Mouse (Mus musculus): ENCODE measurements around the gene F2r. TPM values are rescaled to one million over a fixed set of nuclear protein-coding genes. Genes with fewer than 3 reads are reported as not detected.

Gene F2r
- polyA plus RNA-seq, 1 experiment from 2014 or later, result 85.6 TPM

- H3K9ac ChIP-seq (ENCODE audit: low read depth, low read length), result no peak overlapping the region
- H3K4me3 ChIP-seq (replicated peaks; ENCODE audit: low read depth, low read length), result no peak overlapping the region
- H3K27me3 ChIP-seq (ENCODE audit: insufficient read depth, low read length), result no peaks in the 10 kb centered on the region
- no peaks in the 10 kb centered on the region for H3K9me3 ChIP-seq (replicated peaks; ENCODE audit: low read length)
- DNase-seq (ENCODE audit: low spot score) (no peak), ATAC-seq (replicated peaks; ENCODE audit: low FRiP score, low read depth) (no peak)
- H3K27ac ChIP-seq, result no peak overlapping the region
- no peaks in the 10 kb centered on the region for H3K4me1 ChIP-seq (replicated peaks; ENCODE audit: insufficient read depth, low read length)
- H3K4me2 ChIP-seq (ENCODE audit: low read length), result no peak overlapping the region
- 71% methylated on average over 3 of the region's 3 CpGs for WGBS
- H3K36me3 ChIP-seq (ENCODE audit: insufficient read depth, low read length), result no peaks in the 10 kb centered on the region
- no peak for TF ChIP-seq CTCF (IDR thresholded peaks at IDR 0.05; ENCODE audit: low read depth)
These were observed 4.8 kb upstream of the F2r start for GRCm38 (mm10) chr13:95623042-95623441.

GRCm38 (mm10) chr13:95621563-95621962 lies 3.3 kb upstream of the F2r start:
- ATAC-seq (replicated peaks; ENCODE audit: low FRiP score, low read depth) (no peak), DNase-seq (ENCODE audit: low spot score) (no peak)
- Histone ChIP-seq H3K4me1 (replicated peaks; ENCODE audit: insufficient read depth, low read length) (0 out of 2 replicates have a peak, but pooled peaks cover 3% of the 10 kb centered on the region), H3K27ac (no peak overlapping the region), H3K36me3 (ENCODE audit: insufficient read depth, low read length) (no peaks in the 10 kb centered on the region), H3K9ac (ENCODE audit: low read depth, low read length) (no peak overlapping the region), H3K9me3 (replicated peaks; ENCODE audit: low read length) (no peaks in the 10 kb centered on the region), H3K4me2 (ENCODE audit: low read length) (no peak overlapping the region), H3K4me3 (replicated peaks; ENCODE audit: low read depth, low read length) (no peak overlapping the region), H3K27me3 (ENCODE audit: insufficient read depth, low read length) (no peaks in the 10 kb centered on the region)
- 78% methylated on average over 3 of the region's 3 CpGs for WGBS
- TF ChIP-seq CTCF (IDR thresholded peaks at IDR 0.05; ENCODE audit: low read depth), result no peak

- Histone ChIP-seq H3K4me2 (ENCODE audit: low read length) (peak overlapping the region; percentile 85), H3K36me3 (ENCODE audit: insufficient read depth, low read length) (no peaks in the 10 kb centered on the region), H3K9ac (ENCODE audit: low read depth, low read length) (peak overlapping the region; percentile 81), H3K4me3 (replicated peaks; ENCODE audit: low read depth, low read length) (peak overlapping the region; percentile 73), H3K27me3 (ENCODE audit: insufficient read depth, low read length) (no peaks in the 10 kb centered on the region), H3K4me1 (replicated peaks; ENCODE audit: insufficient read depth, low read length) (0 out of 2 replicates have a peak, but pooled peaks cover 3% of the 10 kb centered on the region), H3K9me3 (replicated peaks; ENCODE audit: low read length) (no peaks in the 10 kb centered on the region), H3K27ac (0 out of 2 replicates have a peak overlapping the region, but pooled peaks have one; percentile 75)
- ATAC-seq (replicated peaks; ENCODE audit: low FRiP score, low read depth), result peak; percentile 5; the same call in 1 of the 2 replicates
- 10% methylated on average over 13 of the region's 13 CpGs for WGBS
- no peak for TF ChIP-seq CTCF (IDR thresholded peaks at IDR 0.05; ENCODE audit: low read depth)
- no peak for DNase-seq (ENCODE audit: low spot score)
These were observed 572 bp upstream of the F2r start for GRCm38 (mm10) chr13:95618859-95619258.

- under 1% methylated on average over 21 of the region's 21 CpGs for WGBS
- peak overlapping the region; percentile 85 for H3K4me2 ChIP-seq (ENCODE audit: low read length)
- H3K4me1 ChIP-seq (replicated peaks; ENCODE audit: insufficient read depth, low read length), result 0 out of 2 replicates have a peak, but pooled peaks cover 3% of the 10 kb centered on the region
- no peaks in the 10 kb centered on the region for H3K27me3 ChIP-seq (ENCODE audit: insufficient read depth, low read length)
- ATAC-seq (replicated peaks; ENCODE audit: low FRiP score, low read depth) (peak; percentile 12; the same call in 1 of the 2 replicates), DNase-seq (ENCODE audit: low spot score) (peak; percentile 54)
- H3K4me3 ChIP-seq (replicated peaks; ENCODE audit: low read depth, low read length), result peak overlapping the region; percentile 73
- peak overlapping the region; percentile 75 for H3K27ac ChIP-seq
- peak overlapping the region; percentile 81 for H3K9ac ChIP-seq (ENCODE audit: low read depth, low read length)
- H3K9me3 ChIP-seq (replicated peaks; ENCODE audit: low read length), result no peaks in the 10 kb centered on the region
- TF ChIP-seq CTCF (IDR thresholded peaks at IDR 0.05; ENCODE audit: low read depth), result no peak
- H3K36me3 ChIP-seq (ENCODE audit: insufficient read depth, low read length), result no peaks in the 10 kb centered on the region
These were observed 566 bp downstream of the F2r start for GRCm38 (mm10) chr13:95617671-95618171.

GRCm38 (mm10) chr13:95617082-95617670 lies 1.1 kb downstream of the F2r start:
- no peaks in the 10 kb centered on the region for H3K27me3 ChIP-seq (ENCODE audit: insufficient read depth, low read length)
- WGBS, result 8% methylated on average over 17 of the region's 17 CpGs
- peak overlapping the region; percentile 81 for H3K9ac ChIP-seq (ENCODE audit: low read depth, low read length)
- H3K4me3 ChIP-seq (replicated peaks; ENCODE audit: low read depth, low read length), result peak overlapping the region; percentile 73
- H3K4me1 ChIP-seq (replicated peaks; ENCODE audit: insufficient read depth, low read length), result 0 out of 2 replicates have a peak, but pooled peaks cover 3% of the 10 kb centered on the region
- H3K27ac ChIP-seq, result peak overlapping the region; percentile 47; the same call in 1 of the 2 replicates
- ATAC-seq (replicated peaks; ENCODE audit: low FRiP score, low read depth), result no peak
- DNase-seq (ENCODE audit: low spot score), result peak; percentile 24
- peak overlapping the region; percentile 85 for H3K4me2 ChIP-seq (ENCODE audit: low read length)
- no peak for TF ChIP-seq CTCF (IDR thresholded peaks at IDR 0.05; ENCODE audit: low read depth)
- no peaks in the 10 kb centered on the region for H3K9me3 ChIP-seq (replicated peaks; ENCODE audit: low read length)
- no peaks in the 10 kb centered on the region for H3K36me3 ChIP-seq (ENCODE audit: insufficient read depth, low read length)

GRCm38 (mm10) chr13:95616512-95616911 lies 1.8 kb downstream of the F2r start:
- DNase-seq (ENCODE audit: low spot score) (peak; percentile 75), ATAC-seq (replicated peaks; ENCODE audit: low FRiP score, low read depth) (no peak)
- peak overlapping the region; percentile 73 for H3K4me3 ChIP-seq (replicated peaks; ENCODE audit: low read depth, low read length)
- 0 out of 2 replicates have a peak, but pooled peaks cover 3% of the 10 kb centered on the region for H3K36me3 ChIP-seq (ENCODE audit: insufficient read depth, low read length)
- H3K4me2 ChIP-seq (ENCODE audit: low read length), result peak overlapping the region; percentile 85
- H3K27ac ChIP-seq, result peak overlapping the region; percentile 47; the same call in 1 of the 2 replicates
- H3K9ac ChIP-seq (ENCODE audit: low read depth, low read length), result peak overlapping the region; percentile 81
- no peaks in the 10 kb centered on the region for H3K9me3 ChIP-seq (replicated peaks; ENCODE audit: low read length)
- WGBS, result 15% methylated on average over 11 of the region's 11 CpGs
- TF ChIP-seq CTCF (IDR thresholded peaks at IDR 0.05; ENCODE audit: low read depth), result no peak
- H3K4me1 ChIP-seq (replicated peaks; ENCODE audit: insufficient read depth, low read length), result 0 out of 2 replicates have a peak, but pooled peaks cover 3% of the 10 kb centered on the region
- H3K27me3 ChIP-seq (ENCODE audit: insufficient read depth, low read length), result no peaks in the 10 kb centered on the region
